Mouse (Mus musculus) forebrain, embryonic 14.5 days (tissue): Measurements from ENCODE around the gene AC129217.1. TPM values are rescaled to one million over a fixed set of nuclear protein-coding genes. Genes with fewer than 3 reads are reported as not detected.
A peak's percentile ranks its signal among the peaks of the same experiment; 100 is the strongest.
"Not testable (repeated sequence)": the region's sequence is repeated elsewhere in the genome, so short reads cannot be mapped to it uniquely, and the experiment has no call there.

Source experiments
- ATAC-seq: fragments of 200-750 bp; cut with Nextera tagmentation; 2 replicates; pipeline ENCODE4 v1.8.0; 2017; ENCODE audit warnings: mild to moderate bottlenecking, moderate library complexity
- DNase-seq: peaks from one replicate; pipeline ENCODE4 v3.0.0-alpha.2; 2015; ENCODE audit warnings: low spot score
- H3K27ac ChIP-seq: fragments of 300-500 bp; sonication (generic); 2 replicates; pipeline ENCODE4 v1.5.1; 2014; ENCODE audit warnings: low read depth, mild to moderate bottlenecking, control low read depth, low read length, moderate library complexity
- H3K27me3 ChIP-seq: fragments of 300-500 bp; sonication (generic); replicated peaks from 2 replicates; pipeline ENCODE4 v1.6.1; 2014; ENCODE audit warnings: low read length, control low read depth, mixed read lengths; ENCODE audit not compliant: control insufficient read depth, insufficient read depth
- H3K36me3 ChIP-seq: fragments of 300-500 bp; sonication (generic); 2 replicates; pipeline ENCODE4 v1.6.1; 2014; ENCODE audit warnings: low read length, control low read depth; ENCODE audit not compliant: control insufficient read depth, insufficient read depth
- H3K4me1 ChIP-seq: fragments of 300-500 bp; sonication (generic); 2 replicates; pipeline ENCODE4 v1.6.1; 2014; ENCODE audit warnings: antibody characterized with exemption, low read length, control low read depth; ENCODE audit not compliant: control insufficient read depth, insufficient read depth
- H3K4me2 ChIP-seq: fragments of 300-500 bp; sonication (generic); 2 replicates; pipeline ENCODE4 v1.6.1; 2014; ENCODE audit warnings: mild to moderate bottlenecking, control low read depth, low read length
- H3K4me3 ChIP-seq: fragments of 300-500 bp; sonication (generic); 2 replicates; pipeline ENCODE4 v1.5.1; 2014; ENCODE audit warnings: low read depth, low read length, control low read depth
- H3K9ac ChIP-seq: fragments of 300-500 bp; sonication (generic); 2 replicates; pipeline ENCODE4 v1.6.1; 2014; ENCODE audit warnings: mild to moderate bottlenecking, low read length, control low read depth, moderate library complexity
- H3K9me3 ChIP-seq: fragments of 300-500 bp; sonication (generic); replicated peaks from 2 replicates; pipeline ENCODE4 v1.6.1; 2016; ENCODE audit warnings: low read length, control low read depth, mixed read lengths; ENCODE audit not compliant: control insufficient read depth
- WGBS: fragments of 180-500 bp; shearing (Covaris S2); extraction: QIAGEN DNeasy Blood & Tissue Kit; methylation state at CpG from one replicate; pipeline ENCODE4 v1.1.7; 2014; 5-methylcytosine and 5-hydroxymethylcytosine counted together
- polyA plus RNA-seq: library from polyadenylated mRNA; unstranded; fragments of >200 nt; fragmentation: Nextera tagmentation; extraction: Ambion mirVana; gene quantifications from 2 replicates; pipeline ENCODE4 v1.2.1, GENCODE M21; 2014

The AC129217.1 gene
- polyA plus RNA-seq, 1 experiment from 2014 or later = not detected

GRCm38 (mm10) chr19:8820424-8820956 lies 9.1 kb upstream of the AC129217.1 start:
- DNase-seq = no peak

GRCm38 (mm10) chr19:8821146-8821545 lies 8.4 kb upstream of the AC129217.1 start:
- DNase-seq (no peak), ATAC-seq (no peak)
- Histone ChIP-seq H3K4me1 (peaks cover 35% of the 10 kb centered on the region), H3K27ac (no peak overlapping the region), H3K9ac (peak overlapping the region; percentile 95), H3K36me3 (peaks cover 34% of the 10 kb centered on the region), H3K4me2 (peak overlapping the region; percentile 88), H3K27me3 (no peaks in the 10 kb centered on the region), H3K9me3 (no peaks in the 10 kb centered on the region), H3K4me3 (peak overlapping the region; percentile 99)
- WGBS = 3% methylated on average over 7 of the region's 7 CpGs

More at GRCm38 (mm10) chr19:8820424-8820956, 9.1 kb upstream of the AC129217.1 start:
- peaks cover 31% of the 10 kb centered on the region for H3K36me3 ChIP-seq
- H3K9ac ChIP-seq = peak overlapping the region; percentile 95
- H3K27ac ChIP-seq = peak overlapping the region; percentile 99
- ATAC-seq = peak; percentile 10; the same call in 1 of the 2 replicates
- H3K4me3 ChIP-seq = peak overlapping the region; percentile 99
- no peaks in the 10 kb centered on the region for H3K27me3 ChIP-seq
- H3K4me2 ChIP-seq = peak overlapping the region; percentile 88
- H3K9me3 ChIP-seq = no peaks in the 10 kb centered on the region
- WGBS = 0% methylated on average over 37 of the region's 48 CpGs
- peaks cover 38% of the 10 kb centered on the region for H3K4me1 ChIP-seq

GRCm38 (mm10) chr19:8822696-8823095 lies 6.9 kb upstream of the AC129217.1 start:
- peak overlapping the region; percentile 99 for H3K4me3 ChIP-seq
- H3K36me3 ChIP-seq = peaks cover 48% of the 10 kb centered on the region
- ATAC-seq = no peak
- no peaks in the 10 kb centered on the region for H3K27me3 ChIP-seq
- 73% methylated on average over 8 of the region's 8 CpGs for WGBS
- H3K4me1 ChIP-seq = peaks cover 26% of the 10 kb centered on the region
- peak overlapping the region; percentile 88 for H3K4me2 ChIP-seq
- H3K9ac ChIP-seq = peak overlapping the region; percentile 95
- H3K9me3 ChIP-seq = no peaks in the 10 kb centered on the region
- no peak for DNase-seq
- no peak overlapping the region for H3K27ac ChIP-seq

- H3K4me3 ChIP-seq = no peak overlapping the region
- H3K27me3 ChIP-seq = no peaks in the 10 kb centered on the region
- H3K9me3 ChIP-seq = no peaks in the 10 kb centered on the region
- peaks cover 97% of the 10 kb centered on the region for H3K36me3 ChIP-seq
- 0 out of 2 replicates have a peak, but pooled peaks have one; percentile 20 for ATAC-seq
- no peak overlapping the region for H3K4me2 ChIP-seq
- H3K9ac ChIP-seq = no peak overlapping the region
- peak; percentile 44 for DNase-seq
- no peaks in the 10 kb centered on the region for H3K4me1 ChIP-seq
- H3K27ac ChIP-seq = no peak overlapping the region
- WGBS = 88% methylated on average over 8 of the region's 8 CpGs
Observed at GRCm38 (mm10) chr19:8830664-8831063, 1.1 kb downstream of the AC129217.1 start.

- H3K4me3 ChIP-seq = no peak overlapping the region
- no peaks in the 10 kb centered on the region for H3K4me1 ChIP-seq
- peaks cover 94% of the 10 kb centered on the region for H3K36me3 ChIP-seq
- no peaks in the 10 kb centered on the region for H3K27me3 ChIP-seq
- DNase-seq = no peak
- WGBS = 84% methylated on average over 11 of the region's 11 CpGs
- no peaks in the 10 kb centered on the region for H3K9me3 ChIP-seq
- no peak overlapping the region for H3K9ac ChIP-seq
- H3K4me2 ChIP-seq = no peak overlapping the region
- no peak for ATAC-seq
- no peak overlapping the region for H3K27ac ChIP-seq
Observed at GRCm38 (mm10) chr19:8831262-8831661, 1.7 kb downstream of the AC129217.1 start.

- H3K36me3 ChIP-seq = peaks cover 79% of the 10 kb centered on the region
- 89% methylated on average over 4 of the region's 4 CpGs for WGBS
- no peak overlapping the region for H3K4me2 ChIP-seq
- H3K4me1 ChIP-seq = peaks cover 4% of the 10 kb centered on the region; the same call in 1 of the 2 replicates
- no peak overlapping the region for H3K4me3 ChIP-seq
- no peaks in the 10 kb centered on the region for H3K9me3 ChIP-seq
- no peak overlapping the region for H3K27ac ChIP-seq
- DNase-seq (no peak), ATAC-seq (no peak)
- H3K27me3 ChIP-seq = no peaks in the 10 kb centered on the region
- H3K9ac ChIP-seq = no peak overlapping the region
Observed at GRCm38 (mm10) chr19:8832971-8833370, 3.4 kb downstream of the AC129217.1 start.

- DNase-seq, H3K9me3 ChIP-seq, H3K4me3 ChIP-seq, H3K4me2 ChIP-seq, H3K27me3 ChIP-seq, ATAC-seq, H3K9ac ChIP-seq: not testable (repeated sequence)
- H3K4me1 ChIP-seq = peaks cover 15% of the 10 kb centered on the region
- H3K36me3 ChIP-seq = peaks cover 49% of the 10 kb centered on the region
- 0 out of 2 replicates have a peak overlapping the region, but pooled peaks have one; percentile 5 for H3K27ac ChIP-seq
- WGBS = 98% methylated on average over 10 of the region's 10 CpGs
Observed at GRCm38 (mm10) chr19:8836327-8836726, 6.8 kb downstream of the AC129217.1 start.

GRCm38 (mm10) chr19:8837251-8837791 lies 7.7 kb downstream of the AC129217.1 start, which contains the start of gene Bscl2:
Gene Bscl2 (plus strand): TSS chr19:8837467.
- DNase-seq (peak; percentile 93), ATAC-seq (peak; percentile 71)
- H3K9me3 ChIP-seq = no peaks in the 10 kb centered on the region
- under 1% methylated on average over 38 of the region's 38 CpGs for WGBS
- H3K27ac ChIP-seq = peak within 1 kb of the TSS; percentile 98
- peak within 1 kb of the TSS; percentile 61 for H3K4me3 ChIP-seq
- H3K9ac ChIP-seq = peak within 1 kb of the TSS; percentile 89
- no peaks in the 10 kb centered on the region for H3K27me3 ChIP-seq
- H3K36me3 ChIP-seq = peaks cover 44% of the 10 kb centered on the region
- peak within 1 kb of the TSS; percentile 64 for H3K4me2 ChIP-seq
- peaks cover 15% of the 10 kb centered on the region for H3K4me1 ChIP-seq
